Mouse (Mus musculus) C2C12 (cell line): ENCODE data around the gene Gm14325. TPM values are rescaled to one million over a fixed set of nuclear protein-coding genes. Genes with fewer than 3 reads are reported as not detected.
"Not testable (repeated sequence)": the region's sequence is repeated elsewhere in the genome, so short reads cannot be mapped to it uniquely, and the experiment has no call there.

Source experiments
- H3K27me3 ChIP-seq: one replicate; pipeline ENCODE4 v1.6.1; 2011; ENCODE audit not compliant: control insufficient read depth, insufficient read depth, insufficient read length
- H3K36me3 ChIP-seq: one replicate; pipeline ENCODE4 v1.6.1; 2011; ENCODE audit not compliant: control insufficient read depth, insufficient read depth
- H3K4me3 ChIP-seq: one replicate; pipeline ENCODE4 v1.5.1; 2011; ENCODE audit warnings: mild to moderate bottlenecking, control low read depth; ENCODE audit not compliant: poor library complexity, insufficient read depth, severe bottlenecking
- H3K79me2 ChIP-seq: one replicate; pipeline ENCODE4 v1.6.1; 2011; ENCODE audit not compliant: control insufficient read depth, insufficient read depth
- H3K79me3 ChIP-seq: one replicate; pipeline ENCODE4 v1.6.1; 2011; ENCODE audit warnings: low read depth, control low read depth
- H3ac ChIP-seq: one replicate; pipeline ENCODE3; 2011; ENCODE audit warnings: low read depth; ENCODE audit not compliant: control insufficient read depth, insufficient read length
- long read RNA-seq, 2 experiments: library from polyadenylated mRNA; unstranded; transcript quantifications; one replicate each; pipeline ENCODE4 v2.0.0; 2019 to 2020
- polyA plus RNA-seq: library from polyadenylated mRNA; unstranded; fragments of >200 nt; fragmentation: generic; extraction: Trizol; gene quantifications from one replicate; pipeline ENCODE4 v1.2.1, GENCODE M21; 2012; ENCODE audit warnings: missing spikeins

Gene Gm14325
- 11.9 TPM for polyA plus RNA-seq
- long read RNA-seq, experiment 1, transcript Gm14325-202 (3 exons, 310 nt) = major isoform, 12 of 16 reads
- long read RNA-seq, experiment 1, partial matches to known transcripts = 0 of 16 reads
- long read RNA-seq, experiment 1, other reads (novel, unspliced or antisense) = 3 of 16 reads
- long read RNA-seq, experiment 2, transcript Gm14325-201 (4 exons, 1,576 nt) = major isoform, 6 of 9 reads
- long read RNA-seq, experiment 2, partial matches to known transcripts = 0 of 9 reads
- long read RNA-seq, experiment 2, other reads (novel, unspliced or antisense) = 0 of 9 reads

- H3K79me3 ChIP-seq = peaks cover 15% of the 10 kb centered on the region
- not testable (repeated sequence) for H3ac ChIP-seq, H3K36me3 ChIP-seq, H3K27me3 ChIP-seq
- H3K79me2 ChIP-seq = peaks cover 26% of the 10 kb centered on the region
- peak within 1 kb of the TSS; percentile 30 for H3K4me3 ChIP-seq
Observed at GRCm38 (mm10) chr2:177839901-177840663, at the start of gene Gm14325. Gene Gm14325, minus strand, starts transcription at chr2:177840336.

DNA sequence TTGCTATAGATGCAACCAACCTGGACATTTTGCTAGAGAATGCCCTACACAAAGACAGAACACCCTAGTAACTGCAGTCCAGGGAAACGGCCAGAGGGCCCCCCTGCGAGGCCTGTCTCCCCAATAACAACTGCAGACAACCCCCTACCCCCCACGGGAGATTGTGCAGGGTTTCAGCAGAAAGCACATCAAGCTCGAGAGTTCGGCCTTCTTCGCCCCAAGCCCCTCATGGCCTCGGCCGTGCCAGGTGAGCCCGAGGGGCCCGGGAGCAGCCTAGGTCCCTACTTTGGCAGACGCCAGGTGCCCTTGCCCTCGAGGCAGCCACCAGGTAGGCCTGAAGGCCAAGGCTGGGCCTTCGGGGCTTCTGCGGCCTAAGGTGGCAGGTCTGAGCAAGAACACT lies 47.6 kb upstream of the Gm14325 start:
- H3K36me3 ChIP-seq, H3ac ChIP-seq, H3K4me3 ChIP-seq, H3K79me2 ChIP-seq, H3K79me3 ChIP-seq, H3K27me3 ChIP-seq: not testable (repeated sequence)

DNA sequence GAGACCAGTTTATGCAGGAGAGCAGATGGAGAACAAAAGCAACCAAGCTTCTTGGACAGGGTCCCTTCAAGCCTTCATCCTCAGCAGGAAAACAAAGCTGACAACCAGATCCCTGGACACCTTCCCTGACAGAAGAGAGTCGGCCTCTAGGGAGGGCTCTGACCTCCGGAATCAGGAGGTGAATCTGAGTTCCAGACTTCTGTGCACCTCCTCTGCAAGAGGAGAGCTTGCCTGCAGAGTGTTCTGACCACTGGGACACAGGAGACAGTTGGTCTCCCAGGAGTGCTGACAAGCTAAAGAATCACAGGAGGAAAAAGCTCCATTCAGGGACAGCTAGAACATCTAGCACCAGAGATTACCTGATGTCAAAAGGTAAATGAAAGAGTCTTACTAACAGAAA lies 22.1 kb upstream of the Gm14325 start:
- H3K4me3 ChIP-seq, H3K36me3 ChIP-seq, H3K79me2 ChIP-seq, H3K27me3 ChIP-seq, H3K79me3 ChIP-seq, H3ac ChIP-seq: not testable (repeated sequence)

GRCm38 (mm10) chr2:177843666-177844065 lies 3.5 kb upstream of the Gm14325 start:
- H3ac ChIP-seq, H3K79me3 ChIP-seq, H3K79me2 ChIP-seq, H3K27me3 ChIP-seq, H3K36me3 ChIP-seq, H3K4me3 ChIP-seq: not testable (repeated sequence)

DNA sequence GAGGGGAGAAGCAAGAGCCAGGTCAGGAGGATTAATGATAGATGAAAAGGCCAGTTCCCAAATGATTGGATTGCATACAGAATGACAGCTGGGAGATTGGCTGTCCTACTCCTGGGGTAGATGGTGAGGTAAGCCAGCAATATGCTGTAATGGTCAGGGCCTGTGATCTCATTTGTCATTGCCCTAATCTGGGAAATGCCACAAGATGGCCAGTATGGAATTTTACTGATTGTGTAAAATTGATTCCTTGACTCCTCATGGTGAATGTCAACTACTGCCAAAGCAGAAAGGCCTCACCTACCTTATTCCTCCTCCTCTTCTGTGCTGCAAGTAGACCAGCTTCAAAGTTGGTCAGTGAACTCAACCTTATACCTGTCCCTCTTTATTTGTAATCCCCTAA lies 3.4 kb downstream of the Gm14325 start:
- H3ac ChIP-seq, H3K27me3 ChIP-seq, H3K36me3 ChIP-seq, H3K4me3 ChIP-seq: not testable (repeated sequence)
- Histone ChIP-seq H3K79me3 (peaks cover 15% of the 10 kb centered on the region), H3K79me2 (peaks cover 26% of the 10 kb centered on the region)

DNA sequence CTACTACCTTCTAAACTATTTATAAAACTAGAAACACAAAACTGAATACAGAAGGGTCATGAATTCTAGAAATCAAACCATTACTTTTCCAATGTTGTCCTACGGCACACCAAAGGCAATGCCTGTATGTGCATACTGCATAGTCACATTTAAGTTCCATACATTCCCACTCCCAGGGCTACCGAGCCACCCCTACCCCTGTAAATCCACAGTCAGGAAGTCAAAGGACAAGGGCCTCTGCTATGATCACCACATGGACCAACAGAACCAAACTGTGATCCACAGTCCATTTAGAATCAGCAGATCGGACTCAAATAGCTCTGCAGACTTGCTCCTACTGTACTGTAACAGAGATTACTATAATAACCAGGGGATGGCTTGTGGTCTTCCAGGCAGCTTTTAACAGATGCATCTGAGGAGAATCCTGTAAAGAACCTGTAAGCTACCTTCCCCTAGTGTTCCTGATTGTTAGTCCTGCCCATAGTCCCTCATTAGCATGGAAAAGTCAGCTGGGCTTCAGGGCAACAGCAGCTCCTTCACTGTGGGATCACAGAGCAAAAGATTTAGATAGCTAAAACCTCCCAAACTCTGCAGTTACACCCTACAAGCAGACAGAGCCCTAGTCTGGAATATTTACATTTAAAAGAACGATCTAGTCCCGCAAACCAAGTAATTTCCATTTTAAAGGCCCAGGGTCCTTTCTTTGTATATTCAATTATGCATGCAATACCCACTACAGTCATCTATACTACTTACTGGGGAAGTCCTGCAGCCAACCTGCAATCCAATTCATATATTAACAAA lies 4.2 kb downstream of the Gm14325 start:
- H3K36me3 ChIP-seq, H3K27me3 ChIP-seq, H3K4me3 ChIP-seq, H3ac ChIP-seq: not testable (repeated sequence)
- Histone ChIP-seq H3K79me2 (peaks cover 26% of the 10 kb centered on the region), H3K79me3 (peaks cover 15% of the 10 kb centered on the region)

DNA sequence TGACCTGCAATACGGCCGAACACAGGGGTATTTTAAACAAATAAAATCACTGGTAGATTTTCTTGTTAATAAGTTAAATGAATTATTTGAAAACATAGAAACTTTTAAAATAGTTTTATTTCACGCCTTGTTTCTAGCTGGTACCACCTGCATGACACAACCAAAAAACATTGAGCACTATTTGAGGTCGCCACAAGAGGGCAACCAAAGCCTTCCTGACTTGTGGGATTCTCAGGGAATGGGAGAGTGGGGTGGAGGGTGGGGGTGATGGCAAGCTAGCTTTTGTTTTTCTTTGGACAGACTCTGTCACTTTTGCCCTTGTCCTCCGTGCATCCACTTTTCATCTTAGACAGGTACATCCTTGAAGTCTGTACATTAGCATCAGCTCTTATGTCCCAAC lies 18.2 kb downstream of the Gm14325 start:
- H3K27me3 ChIP-seq, H3ac ChIP-seq, H3K79me3 ChIP-seq, H3K79me2 ChIP-seq, H3K4me3 ChIP-seq, H3K36me3 ChIP-seq: not testable (repeated sequence)

- not testable (repeated sequence) for H3K27me3 ChIP-seq, H3K36me3 ChIP-seq, H3ac ChIP-seq, H3K79me2 ChIP-seq, H3K79me3 ChIP-seq, H3K4me3 ChIP-seq
Observed at GRCm38 (mm10) chr2:177806170-177806569, 34.0 kb downstream of the Gm14325 start.

DNA sequence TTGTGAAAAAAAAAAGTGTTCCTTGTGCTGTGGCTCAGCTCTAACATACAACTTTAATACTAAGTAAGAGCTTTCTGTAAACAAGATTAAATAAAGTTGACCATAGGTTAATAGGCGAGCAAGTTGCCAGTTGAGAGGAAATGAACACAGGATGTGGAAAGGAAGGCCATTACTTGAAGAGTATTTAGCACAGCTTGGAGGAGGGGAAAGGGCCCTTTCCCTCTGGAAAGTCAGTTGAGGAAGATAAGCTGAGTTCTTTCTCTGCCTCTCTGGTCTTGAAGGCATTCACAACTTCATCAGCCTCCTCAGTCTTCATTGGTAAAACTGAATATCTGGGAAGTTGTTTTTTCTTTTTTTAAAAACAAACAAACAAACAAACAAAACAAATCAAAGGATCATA lies 52.8 kb downstream of the Gm14325 start:
- not testable (repeated sequence) for H3K36me3 ChIP-seq, H3K79me3 ChIP-seq, H3K27me3 ChIP-seq, H3K79me2 ChIP-seq, H3K4me3 ChIP-seq, H3ac ChIP-seq
